Mouse (Mus musculus) forebrain, embryonic 10.5 days (tissue): ENCODE results near the gene Arntl2. TPM values are rescaled to one million over a fixed set of nuclear protein-coding genes. Genes with fewer than 3 reads are reported as not detected.

ENCODE experiments used
- DNase-seq: peaks from one replicate; pipeline ENCODE4 v3.0.0-alpha.2; 2017; ENCODE audit warnings: low spot score; ENCODE audit errors: extremely low spot score
- H3K27ac ChIP-seq: fragments of 300-500 bp; sonication (generic); 2 replicates; pipeline ENCODE4 v1.5.1; 2016; ENCODE audit warnings: mild to moderate bottlenecking
- H3K27me3 ChIP-seq: fragments of 300-500 bp; sonication (generic); 2 replicates; pipeline ENCODE4 v1.6.1; 2016; ENCODE audit warnings: mild to moderate bottlenecking; ENCODE audit not compliant: poor library complexity, severe bottlenecking
- H3K36me3 ChIP-seq: fragments of 300-500 bp; sonication (generic); replicated peaks from 2 replicates; pipeline ENCODE4 v1.6.1; 2016; ENCODE audit warnings: mild to moderate bottlenecking, moderate library complexity
- H3K4me1 ChIP-seq: fragments of 300-500 bp; sonication (generic); 2 replicates; pipeline ENCODE4 v1.6.1; 2016
- H3K4me3 ChIP-seq: fragments of 300-500 bp; sonication (generic); 2 replicates; pipeline ENCODE4 v1.5.1; 2016; ENCODE audit warnings: mild to moderate bottlenecking, moderate library complexity
- H3K9me3 ChIP-seq: fragments of 300-500 bp; sonication (generic); 2 replicates; pipeline ENCODE4 v1.6.1; 2016; ENCODE audit warnings: mild to moderate bottlenecking, moderate library complexity
- WGBS: fragments of 180-500 bp; shearing (Covaris S2); methylation state at CpG from one replicate; pipeline ENCODE4 v1.1.7; 2016; 5-methylcytosine and 5-hydroxymethylcytosine counted together
- polyA plus RNA-seq: library from polyadenylated mRNA; unstranded; fragments of >200 nt; fragmentation: Nextera tagmentation; extraction: Ambion mirVana; gene quantifications from 2 replicates; pipeline ENCODE4 v1.2.1, GENCODE M21; 2016

The Arntl2 gene
- polyA plus RNA-seq, 1 experiment from 2014 or later: 1.4 TPM

DNA sequence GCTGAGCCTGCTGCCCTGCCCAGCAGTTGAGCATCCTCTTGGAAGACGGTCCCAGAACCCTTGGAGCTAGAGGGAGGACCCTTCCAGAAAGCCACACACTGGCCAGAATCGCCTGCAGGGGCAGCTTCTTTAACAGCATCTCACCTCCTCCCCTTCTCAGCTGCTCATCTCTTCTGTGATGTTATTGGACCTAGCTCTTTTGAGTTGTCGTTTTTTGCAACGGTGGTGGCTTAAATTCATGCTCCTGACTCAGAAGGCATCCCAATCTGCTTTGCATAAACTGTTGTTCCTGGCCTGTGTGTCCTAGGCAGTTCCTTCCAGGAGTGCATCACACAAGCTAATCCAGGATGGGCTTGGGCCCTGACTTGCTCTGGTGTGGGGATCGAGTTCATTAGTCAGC lies 1.6 kb downstream of the Arntl2 start:
- Histone ChIP-seq H3K9me3 (no peaks in the 10 kb centered on the region), H3K36me3 (no peaks in the 10 kb centered on the region), H3K4me1 (peaks cover 15% of the 10 kb centered on the region), H3K27me3 (peaks cover 39% of the 10 kb centered on the region), H3K27ac (no peak overlapping the region), H3K4me3 (no peak overlapping the region)
- 72% methylated on average over 5 of the region's 5 CpGs for WGBS
- DNase-seq: no peak

DNA sequence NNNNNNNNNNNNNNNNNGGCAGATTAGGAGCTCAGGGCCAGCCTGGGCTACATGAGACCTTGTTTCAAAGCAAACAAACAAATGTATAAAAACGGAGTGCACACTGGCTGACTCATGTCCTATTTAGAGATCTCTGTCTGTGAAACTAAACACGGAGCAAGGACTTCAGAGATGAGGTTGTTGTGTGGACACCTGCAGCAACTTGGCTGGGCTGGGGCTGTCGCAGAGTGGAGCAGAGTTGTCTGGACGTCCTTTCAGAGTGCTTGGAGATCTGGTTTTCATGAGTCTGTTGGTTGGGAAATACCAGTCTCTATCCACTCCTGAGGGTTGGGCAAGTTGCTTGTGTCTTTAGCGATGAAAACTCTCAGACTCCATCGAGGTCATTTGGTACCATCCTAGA lies 14.1 kb downstream of the Arntl2 start:
- no peak overlapping the region for H3K27ac ChIP-seq
- WGBS: 91% methylated on average over 6 of the region's 6 CpGs

DNA sequence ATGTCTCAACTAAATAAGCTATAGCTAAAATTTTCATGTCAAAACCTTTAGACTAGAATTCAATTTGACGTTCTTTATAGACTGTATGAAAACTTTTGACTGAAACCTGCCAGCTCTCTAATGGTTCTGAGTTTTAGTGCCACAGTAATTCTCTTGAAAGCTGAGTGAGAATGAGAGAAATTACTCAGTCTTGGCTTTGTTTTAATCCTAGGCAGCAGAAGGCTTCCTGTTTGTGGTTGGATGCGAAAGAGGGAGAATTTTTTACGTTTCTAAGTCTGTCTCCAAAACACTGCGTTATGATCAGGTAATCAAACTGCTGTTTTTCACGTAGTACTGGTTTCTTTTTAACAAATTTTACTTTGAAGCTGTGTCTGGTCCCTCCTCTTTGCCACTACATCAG lies 17.2 kb downstream of the Arntl2 start:
- Histone ChIP-seq H3K9me3 (no peaks in the 10 kb centered on the region), H3K27ac (no peak overlapping the region), H3K4me3 (no peak overlapping the region), H3K4me1 (no peaks in the 10 kb centered on the region), H3K27me3 (no peaks in the 10 kb centered on the region), H3K36me3 (no peaks in the 10 kb centered on the region)
- DNase-seq: no peak
- WGBS: 93% methylated on average over 5 of the region's 5 CpGs

More for the DNA sequence above, 14.1 kb downstream of the Arntl2 start:
- Histone ChIP-seq H3K4me3 (no peak overlapping the region), H3K4me1 (peaks cover 5% of the 10 kb centered on the region; the same call in 1 of the 2 replicates), H3K9me3 (no peaks in the 10 kb centered on the region), H3K27me3 (no peaks in the 10 kb centered on the region), H3K36me3 (no peaks in the 10 kb centered on the region)
- no peak for DNase-seq

DNA sequence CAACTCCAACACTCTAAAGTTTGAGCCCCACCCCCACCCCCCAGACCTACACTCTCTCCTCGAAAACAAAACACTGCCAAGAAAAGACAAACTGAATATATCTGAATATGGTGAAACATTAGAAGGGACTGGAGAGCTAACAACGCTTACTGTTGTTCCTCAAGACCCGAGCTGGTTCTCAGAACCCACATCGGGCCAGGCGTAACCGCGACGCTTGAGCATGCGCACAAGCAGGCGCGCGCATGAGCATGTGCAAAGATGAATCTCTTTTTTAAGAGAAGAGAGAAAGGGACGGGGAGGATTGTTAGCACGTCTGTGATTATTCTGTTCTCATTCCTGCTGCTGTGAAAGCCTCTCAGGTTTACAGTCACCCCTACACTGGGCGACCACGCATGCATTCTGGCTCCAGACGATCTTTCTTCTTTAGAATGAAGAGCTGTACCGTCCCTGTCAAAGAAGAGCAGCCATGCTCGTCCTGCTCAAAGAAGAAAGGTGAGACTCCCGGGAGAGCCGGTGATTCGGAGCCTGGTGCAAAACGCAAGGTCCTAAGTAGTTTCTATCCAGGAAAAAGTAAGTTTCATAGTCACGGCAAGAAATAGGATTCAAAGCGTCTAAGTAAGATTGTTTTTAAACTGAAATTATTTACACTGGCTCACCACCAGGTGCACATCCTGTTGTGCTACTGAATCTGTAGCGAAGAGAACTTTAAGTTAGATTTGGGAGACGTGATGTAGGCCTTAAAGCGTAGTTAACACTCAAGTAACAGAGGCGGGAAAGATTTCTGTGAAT lies 24.5 kb downstream of the Arntl2 start:
- Histone ChIP-seq H3K4me1 (no peaks in the 10 kb centered on the region), H3K27me3 (no peaks in the 10 kb centered on the region), H3K36me3 (no peaks in the 10 kb centered on the region), H3K9me3 (no peaks in the 10 kb centered on the region), H3K4me3 (no peak overlapping the region), H3K27ac (no peak overlapping the region)
- 90% methylated on average over 29 of the region's 29 CpGs for WGBS
- no peak for DNase-seq

DNA sequence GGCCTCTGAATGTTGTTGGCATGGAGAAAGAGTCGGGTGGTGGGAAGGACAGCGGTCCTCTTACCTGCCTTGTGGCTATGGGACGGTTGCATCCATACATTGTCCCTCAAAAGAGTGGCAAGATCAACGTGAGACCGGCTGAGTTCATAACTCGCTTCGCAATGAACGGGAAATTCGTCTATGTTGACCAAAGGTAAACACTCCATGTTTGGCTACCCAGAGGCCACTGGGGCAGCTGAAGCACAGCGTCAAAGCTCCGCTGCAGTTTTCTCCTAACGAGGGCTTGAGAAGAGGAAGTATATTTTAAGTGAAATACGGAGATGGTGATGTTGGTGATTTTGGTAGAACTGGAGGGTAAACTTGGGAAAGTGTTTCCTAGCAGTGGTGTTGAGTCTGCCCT lies 26.1 kb downstream of the Arntl2 start:
- H3K4me1 ChIP-seq: no peaks in the 10 kb centered on the region
- 94% methylated on average over 13 of the region's 13 CpGs for WGBS
- DNase-seq: no peak

DNA sequence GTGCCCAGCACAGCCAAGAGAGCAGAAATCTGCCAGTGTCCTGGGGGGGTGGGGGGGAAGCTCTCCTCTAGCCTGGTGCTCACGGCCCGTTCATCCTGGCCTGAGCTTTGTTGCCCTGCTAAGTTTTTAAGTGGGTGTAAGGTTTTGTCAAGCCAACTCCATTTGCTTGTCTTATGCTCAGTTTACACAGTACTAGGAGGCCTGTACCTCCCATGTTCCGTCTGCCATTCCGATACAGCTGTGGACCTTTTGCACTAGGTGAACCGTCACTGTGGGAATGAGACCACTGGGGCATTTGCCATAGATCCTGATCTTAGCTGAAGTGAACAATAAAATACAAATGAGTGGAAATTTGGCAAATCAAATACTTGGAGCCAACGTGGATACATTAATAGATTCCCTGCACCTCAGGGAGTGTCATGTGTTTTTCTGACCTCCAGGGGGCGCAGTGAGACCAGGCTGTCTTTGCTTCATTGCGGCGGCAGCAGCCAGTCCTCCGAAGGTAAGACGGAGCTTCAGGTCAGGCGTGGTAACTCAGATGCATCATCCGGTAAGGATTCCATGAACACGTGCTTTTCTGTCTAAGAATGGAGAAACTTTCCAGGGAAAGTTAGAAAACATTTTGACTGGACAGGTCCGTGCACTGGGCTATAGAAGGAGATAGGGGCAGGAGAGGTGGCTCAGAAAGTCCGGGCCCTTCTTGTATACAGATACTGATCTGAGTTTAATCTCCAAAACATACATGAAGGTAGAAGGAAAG lies 29.1 kb downstream of the Arntl2 start:
- Histone ChIP-seq H3K9me3 (no peaks in the 10 kb centered on the region), H3K4me1 (no peaks in the 10 kb centered on the region), H3K36me3 (no peaks in the 10 kb centered on the region), H3K27me3 (no peaks in the 10 kb centered on the region), H3K4me3 (no peak overlapping the region), H3K27ac (no peak overlapping the region)
- 44% methylated on average over 16 of the region's 16 CpGs for WGBS
- DNase-seq: peak; percentile 73

More for the DNA sequence above, 26.1 kb downstream of the Arntl2 start:
- Histone ChIP-seq H3K9me3 (no peaks in the 10 kb centered on the region), H3K36me3 (no peaks in the 10 kb centered on the region), H3K27me3 (no peaks in the 10 kb centered on the region), H3K4me3 (no peak overlapping the region), H3K27ac (no peak overlapping the region)

DNA sequence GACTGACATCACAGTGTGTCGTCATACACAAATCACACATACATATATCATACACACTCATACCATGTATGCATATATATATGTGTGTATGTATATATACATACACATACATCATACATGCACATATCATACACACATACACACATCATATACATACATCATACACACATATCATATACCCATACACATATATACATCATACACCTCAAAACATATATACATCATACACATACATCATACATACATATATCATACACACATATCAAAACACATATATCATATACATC lies 29.6 kb downstream of the Arntl2 start:
- no peak for DNase-seq
- no peaks in the 10 kb centered on the region for H3K9me3 ChIP-seq
- no peaks in the 10 kb centered on the region for H3K4me1 ChIP-seq
- H3K4me3 ChIP-seq: no peak overlapping the region
- H3K36me3 ChIP-seq: no peaks in the 10 kb centered on the region
- no peak overlapping the region for H3K27ac ChIP-seq
- H3K27me3 ChIP-seq: no peaks in the 10 kb centered on the region
- WGBS: 69% methylated on average over 1 of the region's 1 CpGs

DNA sequence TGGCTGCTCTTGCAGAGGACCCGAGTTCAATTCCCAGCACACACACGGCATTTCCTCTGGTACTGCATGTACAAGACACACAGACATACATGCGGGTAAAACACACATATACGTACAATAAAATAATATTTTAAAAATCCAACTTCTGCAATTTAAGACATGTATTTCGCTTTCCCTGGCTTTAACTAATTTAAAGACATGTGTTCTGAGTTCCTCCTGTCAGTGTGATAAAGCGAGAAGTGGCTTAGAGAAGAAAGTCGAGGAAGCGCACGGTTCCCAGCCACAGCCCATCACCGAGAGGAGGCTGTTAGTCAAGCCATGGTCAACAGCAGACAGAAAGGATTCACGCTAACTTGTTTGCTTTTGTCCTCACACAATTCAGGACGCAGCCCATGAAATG lies 35.5 kb downstream of the Arntl2 start:
- H3K4me3 ChIP-seq: no peak overlapping the region
- no peaks in the 10 kb centered on the region for H3K27me3 ChIP-seq
- DNase-seq: no peak
- H3K27ac ChIP-seq: no peak overlapping the region
- WGBS: 92% methylated on average over 12 of the region's 12 CpGs
- H3K4me1 ChIP-seq: peaks cover 6% of the 10 kb centered on the region
- no peaks in the 10 kb centered on the region for H3K9me3 ChIP-seq
- H3K36me3 ChIP-seq: no peaks in the 10 kb centered on the region

DNA sequence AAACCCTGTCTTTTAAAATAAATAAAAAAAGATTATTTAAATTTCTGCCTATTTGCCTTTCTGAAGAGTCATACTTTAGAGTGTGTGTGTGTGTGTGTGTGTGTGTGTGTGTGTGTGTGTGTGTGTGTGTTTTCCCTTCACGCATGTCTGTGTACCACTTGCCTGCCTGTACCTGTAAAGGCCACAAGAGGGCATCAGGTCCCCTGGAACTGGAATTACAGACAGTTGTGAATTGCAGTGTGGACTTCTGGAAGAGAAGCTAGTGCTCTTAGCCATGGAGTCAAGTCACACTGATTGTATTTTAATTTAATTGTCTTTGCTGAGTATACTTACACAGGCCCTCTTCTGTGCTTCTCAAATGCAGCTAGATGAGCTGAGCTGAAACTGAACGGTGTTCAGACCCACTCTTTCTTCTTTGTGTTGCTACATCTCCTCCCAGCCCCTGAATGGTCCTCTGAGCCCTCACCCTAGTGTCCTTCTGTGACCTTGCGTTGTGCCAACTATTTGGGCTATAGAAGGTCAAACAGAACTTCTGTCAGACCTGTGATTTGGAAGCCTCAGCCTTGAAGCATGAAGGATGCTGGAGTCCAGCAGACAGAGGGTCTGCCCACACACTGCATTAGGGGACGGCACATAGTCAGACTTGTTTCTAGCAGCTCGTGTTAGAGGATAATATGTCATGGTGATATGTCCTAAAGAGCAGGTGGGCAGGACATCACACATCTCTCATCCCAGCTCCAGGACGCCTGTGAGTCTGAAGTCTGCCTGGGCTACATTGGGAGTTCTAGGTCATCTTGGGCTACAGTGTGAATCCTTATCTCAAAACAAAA lies 37.8 kb downstream of the Arntl2 start:
- Histone ChIP-seq H3K27me3 (no peaks in the 10 kb centered on the region), H3K4me1 (peaks cover 6% of the 10 kb centered on the region), H3K36me3 (no peaks in the 10 kb centered on the region), H3K4me3 (no peak overlapping the region), H3K27ac (no peak overlapping the region), H3K9me3 (no peaks in the 10 kb centered on the region)
- 71% methylated on average over 6 of the region's 6 CpGs for WGBS
- DNase-seq: peak; percentile 63

DNA sequence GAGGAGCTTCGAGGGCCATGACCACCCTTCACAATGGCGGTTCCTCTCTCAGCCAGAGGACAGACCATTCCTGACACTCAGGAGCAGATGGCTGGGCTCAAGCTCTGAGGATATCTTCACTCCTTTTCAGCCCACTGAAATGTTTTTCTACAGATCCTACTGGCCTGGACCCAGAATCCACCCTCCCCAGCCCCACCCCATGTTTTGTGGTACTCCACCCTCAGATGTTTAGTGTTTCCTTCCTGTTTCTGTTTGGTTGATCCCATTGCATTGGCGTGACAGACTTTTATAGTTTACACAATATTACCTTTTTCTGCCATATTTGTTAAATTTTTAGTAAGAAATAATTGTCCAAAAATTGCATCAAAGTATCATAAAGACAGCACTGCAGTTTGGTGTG lies 38.5 kb downstream of the Arntl2 start:
- no peak for DNase-seq
- Histone ChIP-seq H3K4me1 (peaks cover 6% of the 10 kb centered on the region), H3K9me3 (no peaks in the 10 kb centered on the region), H3K27me3 (no peaks in the 10 kb centered on the region), H3K4me3 (no peak overlapping the region), H3K36me3 (no peaks in the 10 kb centered on the region), H3K27ac (no peak overlapping the region)
- 88% methylated on average over 3 of the region's 3 CpGs for WGBS

DNA sequence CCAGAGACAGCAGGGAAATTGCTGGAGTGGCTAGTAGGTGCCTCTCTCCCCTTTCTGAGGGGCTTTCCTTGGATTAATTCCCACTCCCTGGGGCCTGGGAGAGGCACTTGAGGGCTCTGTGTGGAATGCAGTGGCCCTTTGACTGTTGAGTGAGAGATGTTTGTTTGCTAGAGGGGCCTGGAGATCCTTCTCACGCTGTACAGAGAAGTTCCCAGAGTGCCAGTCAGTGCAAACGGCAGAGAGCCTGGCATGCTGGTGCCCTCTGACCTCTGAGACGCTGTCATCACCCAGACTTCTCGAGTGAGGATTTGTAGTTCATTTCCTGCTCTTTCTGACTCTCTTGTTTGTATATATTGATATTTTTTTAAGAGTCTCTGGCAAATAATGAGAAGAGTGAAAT lies 39.9 kb downstream of the Arntl2 start:
- Histone ChIP-seq H3K4me3 (no peak overlapping the region), H3K27ac (no peak overlapping the region), H3K27me3 (no peaks in the 10 kb centered on the region), H3K36me3 (no peaks in the 10 kb centered on the region), H3K4me1 (peaks cover 6% of the 10 kb centered on the region), H3K9me3 (no peaks in the 10 kb centered on the region)
- 47% methylated on average over 4 of the region's 4 CpGs for WGBS
- no peak for DNase-seq

DNA sequence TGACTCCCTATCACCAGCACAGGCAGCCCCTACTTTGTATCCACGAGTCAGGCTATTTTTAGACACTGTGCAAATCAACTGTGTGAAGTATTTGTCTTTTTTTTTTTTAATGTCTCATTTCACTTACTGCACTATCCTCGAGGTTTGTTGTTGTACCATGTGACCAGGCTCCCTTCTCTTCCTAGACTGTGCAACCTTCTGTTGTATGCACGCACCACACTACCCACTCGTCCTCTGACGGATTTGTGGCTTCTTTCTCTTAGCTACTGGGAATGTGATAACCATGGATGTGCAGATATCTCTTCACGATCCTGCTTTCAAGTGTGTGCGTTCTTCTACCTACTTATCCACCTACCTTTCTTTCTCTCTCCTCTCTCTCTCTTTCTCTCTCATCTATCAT lies 41.5 kb downstream of the Arntl2 start:
- 94% methylated on average over 7 of the region's 7 CpGs for WGBS
- no peaks in the 10 kb centered on the region for H3K36me3 ChIP-seq
- peaks cover 6% of the 10 kb centered on the region for H3K4me1 ChIP-seq
- H3K27ac ChIP-seq: no peak overlapping the region
- H3K27me3 ChIP-seq: no peaks in the 10 kb centered on the region
- DNase-seq: no peak
- H3K9me3 ChIP-seq: no peaks in the 10 kb centered on the region
- H3K4me3 ChIP-seq: no peak overlapping the region

DNA sequence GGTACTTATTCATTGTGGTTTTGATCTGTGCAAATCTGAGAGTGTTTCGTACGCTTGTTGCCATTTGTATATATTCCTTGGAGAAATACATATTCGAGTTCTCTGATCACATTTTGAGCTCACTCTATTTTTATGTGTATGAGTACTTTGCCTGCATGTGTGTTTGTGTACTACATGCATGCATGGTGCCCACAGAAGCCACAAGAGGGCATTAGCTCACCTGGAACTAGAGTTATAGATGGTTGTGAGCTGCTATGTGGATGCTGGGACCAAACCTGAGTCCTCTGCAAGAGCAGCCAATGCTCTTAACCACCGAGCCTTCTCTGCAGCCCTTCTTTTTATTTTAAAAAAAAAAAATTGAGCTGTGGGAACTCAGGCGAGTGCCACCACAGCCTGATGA lies 42.5 kb downstream of the Arntl2 start:
- Histone ChIP-seq H3K9me3 (no peaks in the 10 kb centered on the region), H3K4me3 (no peak overlapping the region), H3K36me3 (no peaks in the 10 kb centered on the region), H3K27ac (no peak overlapping the region), H3K27me3 (no peaks in the 10 kb centered on the region), H3K4me1 (peaks cover 11% of the 10 kb centered on the region)
- 90% methylated on average over 5 of the region's 5 CpGs for WGBS
- DNase-seq: no peak
